Mouse (Mus musculus): ENCODE measurements around the gene Ywhah. TPM values are rescaled to one million over a fixed set of nuclear protein-coding genes. Genes with fewer than 3 reads are reported as not detected.
A peak's percentile ranks its signal among the peaks of the same experiment; 100 is the strongest.

Ywhah gene
- total and polyA plus RNA-seq, 2 experiments from 2014 or later = 559 to 978 TPM

DNA sequence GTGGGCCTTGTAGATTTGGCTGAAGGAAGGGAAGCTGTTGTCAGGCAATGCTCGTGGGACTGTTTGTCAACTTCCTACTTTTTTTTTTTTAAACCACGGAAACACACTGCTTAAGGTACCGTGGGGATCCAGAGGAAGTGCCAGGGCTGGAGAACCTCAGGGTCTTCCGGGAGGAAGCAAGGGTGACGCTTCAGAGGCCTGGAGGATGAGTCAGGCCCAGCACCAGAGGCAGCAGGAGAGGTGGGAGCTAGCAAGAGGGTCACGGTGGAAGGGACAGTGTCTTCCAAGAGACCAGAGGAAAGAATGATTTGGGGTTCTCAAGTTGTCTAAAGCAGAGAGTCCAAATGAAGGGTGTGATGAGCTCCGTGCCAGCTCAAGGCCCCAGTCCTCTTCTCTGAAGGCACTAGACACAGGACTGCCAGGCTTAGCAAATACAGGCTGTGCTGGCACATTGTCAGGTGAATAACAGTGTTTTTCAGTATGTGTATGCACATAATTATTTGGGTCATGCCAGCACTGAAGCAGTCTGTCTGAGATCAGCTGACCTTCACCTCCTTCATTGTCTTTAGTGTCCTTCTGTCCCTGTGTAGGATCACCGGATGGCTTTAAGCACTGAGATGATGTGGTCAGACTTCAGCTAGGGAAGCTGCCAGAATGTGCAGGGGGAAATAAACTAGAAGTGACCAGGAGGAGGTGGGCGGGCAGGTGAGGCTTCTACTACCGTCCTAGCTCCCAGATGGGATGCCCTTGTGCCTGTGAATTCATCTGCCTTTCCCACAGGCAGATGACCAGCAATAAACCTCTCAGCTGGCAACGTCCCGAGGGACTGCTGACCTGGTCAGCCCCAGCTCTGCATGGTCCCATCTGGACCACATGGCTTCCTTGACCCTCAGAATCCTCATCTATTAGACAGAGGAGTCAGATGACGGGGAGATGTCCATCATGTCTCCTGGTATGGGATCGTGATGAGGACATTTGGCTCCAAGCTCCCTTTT lies 8.5 kb upstream of the Ywhah start:
- Histone ChIP-seq H3K4me3 (ENCODE audit: low read length) (no peak overlapping the region), H3K9me3 (ENCODE audit: low read length) (no peaks in the 10 kb centered on the region), H3K36me3 (ENCODE audit: insufficient read depth, low read length) (no peaks in the 10 kb centered on the region), H3K27me3 (ENCODE audit: insufficient read depth, low read length) (no peaks in the 10 kb centered on the region), H3K4me1 (ENCODE audit: insufficient read depth, low read length) (peaks cover 28% of the 10 kb centered on the region), H3K9ac (replicated peaks; ENCODE audit: low read length) (no peak overlapping the region), H3K27ac (peak overlapping the region; percentile 83), H3K4me2 (ENCODE audit: low read depth, low read length) (no peak overlapping the region)
- no peak for ATAC-seq
- no peak for TF ChIP-seq CTCF (IDR thresholded peaks at IDR 0.05; ENCODE audit: low read depth)
- no peak for DNase-seq (ENCODE audit: low spot score)
- WGBS = 63% methylated on average over 14 of the region's 14 CpGs

DNA sequence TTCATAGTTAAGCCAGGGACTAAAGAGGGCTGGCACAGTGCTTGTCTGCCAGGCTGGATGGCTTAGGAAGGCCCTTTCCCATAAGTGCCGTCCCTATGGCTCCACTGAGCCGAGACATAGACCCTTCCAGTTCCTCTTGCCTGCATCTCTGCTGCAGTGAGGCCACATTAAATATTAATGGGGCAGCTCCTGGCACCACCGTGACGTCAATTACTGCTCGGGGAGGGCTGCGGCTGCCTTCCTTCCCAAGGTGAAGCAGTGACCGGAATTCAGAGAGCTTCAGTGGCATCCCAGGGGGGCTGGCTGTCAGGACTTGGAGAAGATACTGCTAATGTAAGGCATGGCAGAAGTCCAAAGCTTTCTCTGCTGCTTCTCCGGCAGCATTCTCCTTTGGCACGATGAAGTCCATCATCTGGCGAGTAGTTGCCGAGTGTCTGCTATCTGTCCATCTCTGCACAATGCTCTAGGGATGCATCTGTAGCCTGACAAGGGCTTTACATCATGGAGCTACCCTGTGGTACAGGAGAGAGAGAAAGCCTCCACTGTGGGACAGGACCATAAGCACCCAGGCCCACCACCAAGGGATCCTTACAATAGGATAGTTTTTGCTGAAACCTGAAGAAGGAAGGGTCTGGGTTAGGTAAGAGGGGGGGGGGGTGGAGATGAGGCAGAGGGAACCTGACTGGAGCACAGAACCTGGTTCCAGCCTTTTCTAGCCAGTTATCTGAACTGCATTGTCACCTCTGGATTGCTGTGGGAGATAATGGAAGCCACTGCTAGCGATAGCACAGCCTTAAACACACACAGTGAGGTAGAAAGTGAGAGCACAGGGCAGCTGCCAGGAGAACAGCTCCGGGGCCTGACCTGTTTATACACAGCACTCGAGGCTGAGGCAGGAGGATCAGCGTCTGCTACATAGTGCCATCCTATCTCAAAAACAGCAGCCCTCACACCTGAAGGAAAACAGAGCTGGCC lies 7.2 kb upstream of the Ywhah start:
- no peak for TF ChIP-seq CTCF (IDR thresholded peaks at IDR 0.05; ENCODE audit: low read depth)
- Histone ChIP-seq H3K9me3 (ENCODE audit: low read length) (no peaks in the 10 kb centered on the region), H3K4me3 (ENCODE audit: low read length) (no peak overlapping the region), H3K27ac (peak overlapping the region; percentile 83), H3K27me3 (ENCODE audit: insufficient read depth, low read length) (no peaks in the 10 kb centered on the region), H3K36me3 (ENCODE audit: insufficient read depth, low read length) (no peaks in the 10 kb centered on the region), H3K4me2 (ENCODE audit: low read depth, low read length) (0 out of 2 replicates have a peak overlapping the region, but pooled peaks have one; percentile 26), H3K4me1 (ENCODE audit: insufficient read depth, low read length) (peaks cover 18% of the 10 kb centered on the region), H3K9ac (replicated peaks; ENCODE audit: low read length) (0 out of 2 replicates have a peak overlapping the region, but pooled peaks have one; percentile 35)
- DNase-seq (ENCODE audit: low spot score) = peak; percentile 83
- peak; percentile 67 for ATAC-seq
- whole genome bisulfite sequencing = 17% methylated on average over 15 of the region's 15 CpGs

DNA sequence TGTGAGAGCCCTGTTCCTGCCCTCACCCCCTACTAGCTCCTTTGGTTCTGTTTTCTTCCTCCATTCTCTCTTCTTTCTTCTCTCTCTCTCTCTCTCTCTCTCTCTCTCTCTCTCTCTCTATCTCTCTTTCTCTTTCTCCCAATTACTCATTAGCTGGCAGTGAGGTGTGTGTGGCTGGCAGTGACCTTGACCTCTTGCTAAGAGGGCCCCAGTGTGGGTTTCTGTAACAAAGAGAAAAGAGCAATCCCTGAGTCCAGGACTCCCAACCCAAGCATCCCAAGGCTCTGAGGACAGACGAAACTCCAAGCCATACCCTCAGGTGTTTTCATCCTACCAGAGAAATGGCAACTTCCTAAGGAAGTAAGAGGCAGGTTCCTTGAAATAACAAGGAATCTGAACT lies 4.5 kb upstream of the Ywhah start:
- Histone ChIP-seq H3K4me3 (ENCODE audit: low read length) (no peak overlapping the region), H3K27me3 (ENCODE audit: insufficient read depth, low read length) (no peaks in the 10 kb centered on the region), H3K27ac (no peak overlapping the region), H3K36me3 (ENCODE audit: insufficient read depth, low read length) (no peaks in the 10 kb centered on the region), H3K4me1 (ENCODE audit: insufficient read depth, low read length) (peaks cover 19% of the 10 kb centered on the region), H3K9ac (replicated peaks; ENCODE audit: low read length) (no peak overlapping the region), H3K4me2 (ENCODE audit: low read depth, low read length) (no peak overlapping the region), H3K9me3 (ENCODE audit: low read length) (no peaks in the 10 kb centered on the region)
- WGBS = 68% methylated on average over 1 of the region's 1 CpGs
- TF ChIP-seq CTCF (IDR thresholded peaks at IDR 0.05; ENCODE audit: low read depth) = no peak
- ATAC-seq (no peak), DNase-seq (ENCODE audit: low spot score) (no peak)

DNA sequence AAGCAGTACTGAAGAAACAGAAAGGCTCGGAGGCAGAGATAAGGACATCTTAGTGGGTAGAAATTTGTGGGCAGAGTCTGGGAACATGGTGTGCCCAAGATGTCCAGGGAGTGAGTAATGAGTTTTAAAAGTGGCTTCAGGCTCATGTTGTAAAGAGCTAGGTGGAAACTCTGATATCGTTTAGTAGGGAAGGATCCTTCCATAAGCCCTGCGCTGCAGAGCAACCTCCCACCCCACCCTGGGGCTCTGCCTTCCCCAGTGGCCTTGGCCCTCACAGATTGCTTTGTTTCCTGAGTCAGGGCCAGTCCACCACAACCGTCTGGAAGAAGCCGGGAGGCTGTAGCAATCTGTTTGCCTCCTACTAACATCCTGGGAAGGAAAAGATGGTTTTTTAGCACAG lies 3.0 kb upstream of the Ywhah start:
- WGBS = 71% methylated on average over 5 of the region's 5 CpGs
- Histone ChIP-seq H3K9ac (replicated peaks; ENCODE audit: low read length) (no peak overlapping the region), H3K36me3 (ENCODE audit: insufficient read depth, low read length) (no peaks in the 10 kb centered on the region), H3K27ac (no peak overlapping the region), H3K9me3 (ENCODE audit: low read length) (no peaks in the 10 kb centered on the region), H3K27me3 (ENCODE audit: insufficient read depth, low read length) (no peaks in the 10 kb centered on the region), H3K4me1 (ENCODE audit: insufficient read depth, low read length) (peaks cover 15% of the 10 kb centered on the region), H3K4me3 (ENCODE audit: low read length) (no peak overlapping the region), H3K4me2 (ENCODE audit: low read depth, low read length) (no peak overlapping the region)
- ATAC-seq = no peak
- no peak for TF ChIP-seq CTCF (IDR thresholded peaks at IDR 0.05; ENCODE audit: low read depth)
- no peak for DNase-seq (ENCODE audit: low spot score)

DNA sequence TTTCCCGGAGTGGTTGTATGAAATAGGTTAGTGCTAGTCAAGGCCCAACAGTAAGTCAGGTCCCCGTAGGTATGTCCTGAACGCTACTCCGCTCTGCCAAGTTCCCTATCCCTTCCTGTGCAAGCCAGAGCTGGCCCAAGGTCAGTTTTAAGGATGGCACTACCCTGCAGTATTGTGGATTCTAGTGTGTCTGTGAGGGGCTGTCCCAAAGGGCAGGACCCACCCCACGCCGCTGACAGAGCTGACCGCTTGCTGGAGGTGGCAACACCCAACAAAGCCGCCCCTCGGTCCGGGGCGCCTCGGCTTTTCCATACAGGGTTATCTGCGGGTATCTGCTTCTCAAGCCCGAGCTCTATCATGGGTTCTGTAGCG lies 441 bp upstream of the Ywhah start:
- no peak for DNase-seq (ENCODE audit: low spot score)
- peak overlapping the region; percentile 82 for H3K4me3 ChIP-seq (ENCODE audit: low read length)
- no peaks in the 10 kb centered on the region for H3K9me3 ChIP-seq (ENCODE audit: low read length)
- H3K4me1 ChIP-seq (ENCODE audit: insufficient read depth, low read length) = peaks cover 8% of the 10 kb centered on the region
- no peak for TF ChIP-seq CTCF (IDR thresholded peaks at IDR 0.05; ENCODE audit: low read depth)
- 3% methylated on average over 15 of the region's 15 CpGs for WGBS
- peak; percentile 62 for ATAC-seq
- H3K4me2 ChIP-seq (ENCODE audit: low read depth, low read length) = peak overlapping the region; percentile 70
- peak overlapping the region; percentile 99 for H3K27ac ChIP-seq
- H3K27me3 ChIP-seq (ENCODE audit: insufficient read depth, low read length) = no peaks in the 10 kb centered on the region
- 0 out of 2 replicates have a peak, but pooled peaks cover 2% of the 10 kb centered on the region for H3K36me3 ChIP-seq (ENCODE audit: insufficient read depth, low read length)
- peak overlapping the region; percentile 91 for H3K9ac ChIP-seq (replicated peaks; ENCODE audit: low read length)

DNA sequence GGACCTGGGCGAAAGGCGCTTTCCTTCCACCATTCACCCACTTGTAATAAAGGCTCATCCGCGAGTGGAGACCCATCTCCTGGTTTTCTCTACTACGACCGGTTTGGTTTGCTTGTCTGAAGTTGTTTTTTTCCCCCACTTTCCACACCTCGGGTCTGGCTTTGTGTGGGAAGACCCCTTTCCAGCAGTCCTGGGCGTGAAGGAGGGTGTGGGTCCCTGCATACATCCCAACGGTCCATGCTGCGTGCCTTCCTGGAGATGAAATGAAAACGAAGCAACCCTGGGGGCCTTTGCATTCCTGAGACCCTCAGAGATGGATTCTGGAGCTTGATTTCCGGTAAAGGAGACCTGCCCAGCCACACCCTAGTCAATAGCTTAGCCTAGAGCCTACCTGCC lies 808 bp downstream of the Ywhah start:
- under 1% methylated on average over 12 of the region's 12 CpGs for WGBS
- Histone ChIP-seq H3K9me3 (ENCODE audit: low read length) (no peaks in the 10 kb centered on the region), H3K4me2 (ENCODE audit: low read depth, low read length) (peak overlapping the region; percentile 70), H3K36me3 (ENCODE audit: insufficient read depth, low read length) (0 out of 2 replicates have a peak, but pooled peaks cover 2% of the 10 kb centered on the region), H3K27ac (peak overlapping the region; percentile 99), H3K27me3 (ENCODE audit: insufficient read depth, low read length) (no peaks in the 10 kb centered on the region), H3K4me1 (ENCODE audit: insufficient read depth, low read length) (peaks cover 9% of the 10 kb centered on the region), H3K9ac (replicated peaks; ENCODE audit: low read length) (peak overlapping the region; percentile 91), H3K4me3 (ENCODE audit: low read length) (peak overlapping the region; percentile 82)
- no peak for ATAC-seq
- TF ChIP-seq CTCF (IDR thresholded peaks at IDR 0.05; ENCODE audit: low read depth) = no peak
- no peak for DNase-seq (ENCODE audit: low spot score)
